Mouse (Mus musculus) myocyte (in vitro differentiated cells): ENCODE data around the gene Efcab9.

ENCODE experiments used
- E2F4 ChIP-seq: IDR thresholded peaks from one replicate; pipeline ENCODE4 v1.6.1; 2011; ENCODE audit warnings: mild to moderate bottlenecking, control low read depth, moderate library complexity; ENCODE audit not compliant: insufficient read depth
- MAX ChIP-seq: IDR thresholded peaks from one replicate; pipeline ENCODE4 v1.6.1; 2011; ENCODE audit warnings: low read depth, mild to moderate bottlenecking, control low read depth
- MYOD1 ChIP-seq, 3 experiments: IDR thresholded peaks; one replicate each; pipeline ENCODE4 v1.6.1; 2011; ENCODE audit warnings: control low read depth in 2 of 3, low read depth in 2 of 3, mild to moderate bottlenecking in 2 of 3, moderate library complexity in 1 of 3; ENCODE audit not compliant: insufficient read length in 2 of 3, control insufficient read depth in 1 of 3
- MYOG ChIP-seq, 3 experiments: IDR thresholded peaks; one replicate each; pipeline ENCODE4 v1.6.1; 2011; ENCODE audit warnings: control low read depth in 2 of 3, low read depth in 2 of 3, mild to moderate bottlenecking in 2 of 3; ENCODE audit not compliant: insufficient read length in 2 of 3, control insufficient read depth in 1 of 3, insufficient read depth in 1 of 3
- POLR2A ChIP-seq: IDR thresholded peaks from one replicate; pipeline ENCODE4 v1.6.1; 2011; ENCODE audit warnings: low read depth, mild to moderate bottlenecking, control low read depth, moderate library complexity; ENCODE audit not compliant: insufficient read length
- POLR2AphosphoS2 ChIP-seq: IDR thresholded peaks from one replicate; pipeline ENCODE4 v1.6.1; 2011; ENCODE audit warnings: low read depth, control low read depth; ENCODE audit not compliant: insufficient read length
- SRF ChIP-seq: IDR thresholded peaks from one replicate; pipeline ENCODE4 v1.6.1; 2011; ENCODE audit warnings: low read depth; ENCODE audit not compliant: control insufficient read depth, insufficient read length
- TCF12 ChIP-seq: IDR thresholded peaks from one replicate; pipeline ENCODE4 v1.6.1; 2011; ENCODE audit warnings: mild to moderate bottlenecking, control low read depth; ENCODE audit not compliant: poor library complexity, insufficient read depth, severe bottlenecking
- TCF3 ChIP-seq: IDR thresholded peaks from one replicate; pipeline ENCODE4 v1.6.1; 2011; ENCODE audit warnings: low read depth, control low read depth; ENCODE audit not compliant: insufficient read length
- USF1 ChIP-seq: IDR thresholded peaks from one replicate; pipeline ENCODE4 v1.6.1; 2011; ENCODE audit warnings: low read depth, mild to moderate bottlenecking, control low read depth, moderate library complexity

DNA sequence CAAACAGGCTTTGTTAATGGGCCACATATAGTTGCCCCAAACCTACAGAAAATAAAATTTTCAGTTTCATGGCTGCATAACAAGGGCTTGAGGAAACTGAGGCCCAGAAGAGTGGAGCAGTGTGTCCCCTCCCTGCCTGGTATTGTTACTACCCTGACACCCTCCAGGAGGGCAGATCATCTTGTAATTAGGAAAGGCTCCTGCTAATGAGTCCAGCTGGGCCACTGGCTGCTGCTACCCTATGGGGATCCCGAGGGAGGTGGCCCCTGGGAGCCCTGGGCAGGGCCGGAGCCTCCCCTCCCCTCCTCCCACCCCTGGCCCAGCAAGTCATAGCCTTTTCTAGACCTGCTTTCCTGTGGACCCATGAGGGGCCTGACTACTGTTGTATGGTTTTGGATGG is 49.1 kb upstream of the Efcab9 start:
- TF ChIP-seq POLR2A (no peak), SRF (no peak), USF1 (no peak), MAX (no peak), TCF3 (no peak), E2F4 (no peak), TCF12 (no peak), MYOG (IDR thresholded peaks at IDR 0.05; ENCODE audit: control insufficient read depth in 1 of 3, insufficient read depth in 1 of 3, insufficient read length in 2 of 3, low read depth in 2 of 3) (no peak), POLR2AphosphoS2 (no peak), MYOD1 (IDR thresholded peaks at IDR 0.05; ENCODE audit: control insufficient read depth in 1 of 3, insufficient read length in 2 of 3, low read depth in 2 of 3) (no peak)
